Mouse (Mus musculus) small intestine, adult 2 months (tissue): Measurements from ENCODE around the gene Itih5.

Experiments
- CTCF ChIP-seq: fragments of 200-500 bp; IDR thresholded peaks from 2 replicates; pipeline ENCODE4 v1.5.1; 2012; ENCODE audit warnings: low read depth, mild to moderate bottlenecking, control low read depth, inconsistent platforms, low read length, moderate library complexity, mixed read lengths; ENCODE audit not compliant: insufficient replicate concordance, insufficient read length; ENCODE audit errors: extremely low read depth
- POLR2A ChIP-seq: fragments of 200-500 bp; IDR thresholded peaks from 2 replicates; pipeline ENCODE4 v1.6.1; 2012; ENCODE audit warnings: low read depth, mild to moderate bottlenecking, control low read depth, inconsistent platforms, low read length, moderate library complexity

DNA sequence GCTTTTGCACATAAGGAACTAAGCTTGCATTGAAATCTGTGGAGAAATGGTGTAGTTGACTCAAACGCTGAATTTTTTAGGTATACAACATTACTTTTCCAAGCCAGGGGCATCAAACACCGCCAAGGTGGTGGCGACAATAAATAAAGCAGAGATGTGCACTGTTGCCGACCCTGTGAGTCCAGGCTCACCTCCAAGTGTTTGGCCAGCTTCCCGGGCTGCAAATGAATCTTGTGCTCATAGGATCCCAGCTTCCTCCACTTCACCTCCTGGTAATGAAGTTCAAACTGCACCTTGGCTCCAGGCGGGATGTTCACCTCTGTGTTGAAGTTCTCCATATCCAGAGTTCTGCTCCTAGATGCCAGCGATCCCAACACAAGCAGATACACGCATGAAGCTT is 34.1 kb upstream of the Itih5 start:
- TF ChIP-seq CTCF = no peak
- TF ChIP-seq POLR2A = no peak
